Mouse (Mus musculus) heart, embryonic 11.5 days (tissue): ENCODE data around the gene Srd5a1. TPM values are rescaled to one million over a fixed set of nuclear protein-coding genes. Genes with fewer than 3 reads are reported as not detected.

ENCODE experiments used
- ATAC-seq: fragments of 200-750 bp; cut with Nextera tagmentation; replicated peaks from 2 replicates; pipeline ENCODE4 v1.8.0; 2017; ENCODE audit warnings: moderate library complexity; ENCODE audit not compliant: insufficient number of reproducible peaks, low FRiP score, low TSS enrichment
- H3K27ac ChIP-seq: fragments of 300-500 bp; sonication (generic); 2 replicates; pipeline ENCODE4 v1.5.1; 2014; ENCODE audit warnings: mild to moderate bottlenecking, low read depth, low read length
- H3K27me3 ChIP-seq: fragments of 300-500 bp; sonication (generic); 2 replicates; pipeline ENCODE4 v1.6.1; 2014; ENCODE audit warnings: mild to moderate bottlenecking, low read length, mixed read lengths; ENCODE audit not compliant: control insufficient read depth, insufficient read depth
- H3K36me3 ChIP-seq: fragments of 300-500 bp; sonication (generic); 2 replicates; pipeline ENCODE4 v1.6.1; 2014; ENCODE audit warnings: mild to moderate bottlenecking, low read length, moderate library complexity, mixed read lengths; ENCODE audit not compliant: control insufficient read depth, insufficient read depth
- H3K4me1 ChIP-seq: fragments of 300-500 bp; sonication (generic); 2 replicates; pipeline ENCODE4 v1.6.1; 2014; ENCODE audit warnings: low read length; ENCODE audit not compliant: control insufficient read depth, insufficient read depth
- H3K4me2 ChIP-seq: fragments of 300-500 bp; sonication (generic); 2 replicates; pipeline ENCODE4 v1.6.1; 2014; ENCODE audit warnings: mild to moderate bottlenecking, moderate library complexity
- H3K4me3 ChIP-seq: fragments of 300-500 bp; sonication (generic); 2 replicates; pipeline ENCODE4 v1.5.1; 2014; ENCODE audit warnings: low read depth, low read length
- H3K9ac ChIP-seq: fragments of 300-500 bp; sonication (generic); 2 replicates; pipeline ENCODE4 v1.6.1; 2014; ENCODE audit warnings: mild to moderate bottlenecking, low read depth, low read length, moderate library complexity
- H3K9me3 ChIP-seq: fragments of 300-500 bp; sonication (generic); replicated peaks from 2 replicates; pipeline ENCODE4 v1.6.1; 2016; ENCODE audit warnings: low read length; ENCODE audit not compliant: control insufficient read depth
- WGBS: fragments of 180-500 bp; shearing (Covaris S2); extraction: QIAGEN DNeasy Blood & Tissue Kit; methylation state at CpG from one replicate; pipeline ENCODE4 v1.1.7; 2014; ENCODE audit not compliant: insufficient replicate concordance; 5-methylcytosine and 5-hydroxymethylcytosine counted together
- polyA plus RNA-seq: library from polyadenylated mRNA; unstranded; fragments of >200 nt; fragmentation: Nextera tagmentation; extraction: Ambion mirVana; gene quantifications from 2 replicates; pipeline ENCODE4 v1.2.1, GENCODE M21; 2014

Srd5a1 gene
- polyA plus RNA-seq, 1 experiment from 2014 or later, result 6.3 TPM

GRCm38 (mm10) chr13:69594577-69595256 is 16.5 kb downstream of the Srd5a1 start:
- Histone ChIP-seq H3K36me3 (no peaks in the 10 kb centered on the region), H3K4me2 (no peak overlapping the region), H3K27me3 (no peaks in the 10 kb centered on the region), H3K9me3 (no peaks in the 10 kb centered on the region), H3K27ac (no peak overlapping the region), H3K4me1 (no peaks in the 10 kb centered on the region), H3K9ac (no peak overlapping the region), H3K4me3 (no peak overlapping the region)
- 84% methylated on average over 7 of the region's 7 CpGs for WGBS
- no peak for ATAC-seq

- H3K36me3 ChIP-seq, result no peaks in the 10 kb centered on the region
- ATAC-seq, result no peak
- 56% methylated on average over 8 of the region's 8 CpGs for WGBS
These were observed 17.8 kb downstream of the Srd5a1 start for GRCm38 (mm10) chr13:69593453-69593852.

GRCm38 (mm10) chr13:69592226-69592625 is 19.0 kb downstream of the Srd5a1 start:
- Histone ChIP-seq H3K27ac (no peak overlapping the region), H3K4me3 (no peak overlapping the region), H3K9ac (no peak overlapping the region), H3K4me1 (0 out of 2 replicates have a peak, but pooled peaks cover 4% of the 10 kb centered on the region), H3K4me2 (no peak overlapping the region), H3K27me3 (no peaks in the 10 kb centered on the region), H3K9me3 (no peaks in the 10 kb centered on the region), H3K36me3 (no peaks in the 10 kb centered on the region)
- ATAC-seq, result no peak
- 84% methylated on average over 8 of the region's 8 CpGs for WGBS

More at GRCm38 (mm10) chr13:69593453-69593852, 17.8 kb downstream of the Srd5a1 start:
- H3K27ac ChIP-seq, result no peak overlapping the region
- H3K4me1 ChIP-seq, result no peaks in the 10 kb centered on the region
- no peak overlapping the region for H3K4me3 ChIP-seq
- H3K9me3 ChIP-seq, result no peaks in the 10 kb centered on the region
- no peak overlapping the region for H3K4me2 ChIP-seq
- no peaks in the 10 kb centered on the region for H3K27me3 ChIP-seq
- H3K9ac ChIP-seq, result no peak overlapping the region

- Histone ChIP-seq H3K9ac (no peak overlapping the region), H3K27me3 (no peaks in the 10 kb centered on the region), H3K4me2 (no peak overlapping the region), H3K27ac (no peak overlapping the region), H3K4me1 (peaks cover 6% of the 10 kb centered on the region; the same call in 1 of the 2 replicates), H3K4me3 (no peak overlapping the region), H3K36me3 (no peaks in the 10 kb centered on the region), H3K9me3 (no peaks in the 10 kb centered on the region)
- no peak for ATAC-seq
- WGBS, result 84% methylated on average over 5 of the region's 5 CpGs
These were observed 19.9 kb downstream of the Srd5a1 start for GRCm38 (mm10) chr13:69591338-69591737.

GRCm38 (mm10) chr13:69588263-69588662 is 23.0 kb downstream of the Srd5a1 start:
- no peak for ATAC-seq
- Histone ChIP-seq H3K4me2 (no peak overlapping the region), H3K9ac (no peak overlapping the region), H3K4me3 (no peak overlapping the region), H3K9me3 (no peaks in the 10 kb centered on the region), H3K36me3 (no peaks in the 10 kb centered on the region), H3K27ac (no peak overlapping the region), H3K4me1 (peaks cover 12% of the 10 kb centered on the region; the same call in 1 of the 2 replicates), H3K27me3 (no peaks in the 10 kb centered on the region)
- 30% methylated on average over 6 of the region's 6 CpGs for WGBS

GRCm38 (mm10) chr13:69587849-69588248 is 23.4 kb downstream of the Srd5a1 start:
- ATAC-seq, result no peak
- Histone ChIP-seq H3K4me3 (no peak overlapping the region), H3K4me1 (peaks cover 12% of the 10 kb centered on the region; the same call in 1 of the 2 replicates), H3K27ac (no peak overlapping the region), H3K9ac (no peak overlapping the region), H3K9me3 (no peaks in the 10 kb centered on the region), H3K27me3 (no peaks in the 10 kb centered on the region), H3K36me3 (no peaks in the 10 kb centered on the region), H3K4me2 (no peak overlapping the region)
- 60% methylated on average over 3 of the region's 3 CpGs for WGBS

- Histone ChIP-seq H3K27me3 (no peaks in the 10 kb centered on the region), H3K4me3 (no peak overlapping the region), H3K4me2 (no peak overlapping the region), H3K9ac (no peak overlapping the region), H3K27ac (no peak overlapping the region), H3K4me1 (peaks cover 12% of the 10 kb centered on the region; the same call in 1 of the 2 replicates), H3K9me3 (no peaks in the 10 kb centered on the region), H3K36me3 (no peaks in the 10 kb centered on the region)
- WGBS, result 62% methylated on average over 10 of the region's 10 CpGs
- no peak for ATAC-seq
These were observed 24.9 kb downstream of the Srd5a1 start for GRCm38 (mm10) chr13:69586337-69586736.

- no peak for ATAC-seq
- Histone ChIP-seq H3K4me1 (peaks cover 12% of the 10 kb centered on the region; the same call in 1 of the 2 replicates), H3K4me2 (no peak overlapping the region), H3K27ac (no peak overlapping the region), H3K36me3 (no peaks in the 10 kb centered on the region), H3K9ac (no peak overlapping the region), H3K27me3 (no peaks in the 10 kb centered on the region), H3K9me3 (no peaks in the 10 kb centered on the region), H3K4me3 (no peak overlapping the region)
- 51% methylated on average over 6 of the region's 6 CpGs for WGBS
These were observed 25.4 kb downstream of the Srd5a1 start for GRCm38 (mm10) chr13:69585828-69586227.

GRCm38 (mm10) chr13:69583591-69583990 is 27.7 kb downstream of the Srd5a1 start:
- Histone ChIP-seq H3K4me3 (no peak overlapping the region), H3K27me3 (no peaks in the 10 kb centered on the region), H3K4me2 (no peak overlapping the region), H3K36me3 (no peaks in the 10 kb centered on the region), H3K9ac (no peak overlapping the region), H3K27ac (no peak overlapping the region), H3K4me1 (peaks cover 12% of the 10 kb centered on the region; the same call in 1 of the 2 replicates), H3K9me3 (no peaks in the 10 kb centered on the region)
- WGBS, result 91% methylated on average over 6 of the region's 6 CpGs
- ATAC-seq, result no peak
